Mouse (Mus musculus) myocyte (in vitro differentiated cells): ENCODE data around the gene Lpp.

Experiments used
- E2F4 ChIP-seq: IDR thresholded peaks from one replicate; pipeline ENCODE4 v1.6.1; 2011; ENCODE audit warnings: mild to moderate bottlenecking, control low read depth, moderate library complexity; ENCODE audit not compliant: insufficient read depth
- POLR2A ChIP-seq: IDR thresholded peaks from one replicate; pipeline ENCODE4 v1.6.1; 2011; ENCODE audit warnings: low read depth, mild to moderate bottlenecking, control low read depth, moderate library complexity; ENCODE audit not compliant: insufficient read length
- POLR2AphosphoS2 ChIP-seq: IDR thresholded peaks from one replicate; pipeline ENCODE4 v1.6.1; 2011; ENCODE audit warnings: low read depth, control low read depth; ENCODE audit not compliant: insufficient read length
- REST ChIP-seq: IDR thresholded peaks from one replicate; pipeline ENCODE4 v1.6.1; 2011; ENCODE audit warnings: mild to moderate bottlenecking, control low read depth, moderate library complexity; ENCODE audit not compliant: insufficient read depth, insufficient read length
- USF1 ChIP-seq: IDR thresholded peaks from one replicate; pipeline ENCODE4 v1.6.1; 2011; ENCODE audit warnings: low read depth, mild to moderate bottlenecking, control low read depth, moderate library complexity

DNA sequence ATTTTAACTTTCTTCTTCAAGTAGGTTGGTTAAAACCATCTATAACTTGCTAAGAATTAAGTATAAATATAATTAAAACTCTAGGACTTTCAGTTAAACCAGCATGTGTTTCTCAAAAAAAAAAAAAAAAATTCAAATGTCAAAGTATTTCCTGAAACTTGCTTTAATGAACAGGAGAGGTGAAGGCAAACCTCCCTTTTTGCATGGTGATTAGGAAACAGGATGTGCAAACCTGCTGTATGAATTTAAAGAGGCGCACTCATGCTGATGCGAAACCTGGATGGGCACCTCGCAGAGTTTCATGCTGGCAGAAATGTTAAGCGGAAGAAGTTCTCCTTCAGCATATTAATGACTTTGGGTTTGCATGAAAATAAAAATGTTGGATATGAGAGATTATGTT lies 119.9 kb downstream of the Lpp start:
- TF ChIP-seq POLR2A (no peak), E2F4 (no peak), REST (no peak), POLR2AphosphoS2 (no peak), USF1 (no peak)
